Mouse (Mus musculus) cerebellum, adult 2 months (tissue): ENCODE results near the gene Itln1.
A peak's percentile ranks its signal among the peaks of the same experiment; 100 is the strongest.

Experiments
- CTCF ChIP-seq: fragments of 200-500 bp; IDR thresholded peaks from 2 replicates; pipeline ENCODE4 v1.5.1; 2011; ENCODE audit warnings: low read depth, mild to moderate bottlenecking, control low read depth, low read length, moderate library complexity, borderline replicate concordance; ENCODE audit not compliant: insufficient read depth
- POLR2A ChIP-seq: fragments of 200-500 bp; IDR thresholded peaks from 2 replicates; pipeline ENCODE4 v1.6.1; 2011; ENCODE audit warnings: low read length, control low read depth, borderline replicate concordance; ENCODE audit not compliant: insufficient read depth

GRCm38 (mm10) chr1:171501636-171502080 lies 33.4 kb downstream of the Itln1 start:
- peak; percentile 57; the same call in 1 of the 2 replicates for TF ChIP-seq CTCF
- TF ChIP-seq POLR2A: no peak
